Mouse (Mus musculus) embryonic facial prominence, embryonic 14.5 days (tissue): ENCODE results near the gene Rack1. TPM values are rescaled to one million over a fixed set of nuclear protein-coding genes. Genes with fewer than 3 reads are reported as not detected.
"Not testable (repeated sequence)": the region's sequence is repeated elsewhere in the genome, so short reads cannot be mapped to it uniquely, and the experiment has no call there.

ENCODE experiments used
- ATAC-seq: fragments of 200-750 bp; cut with Nextera tagmentation; 2 replicates; pipeline ENCODE4 v1.8.0; 2017; ENCODE audit warnings: low read depth, moderate number of reproducible peaks, moderate TSS enrichment
- DNase-seq: peaks from one replicate; pipeline ENCODE4 v3.0.0-alpha.2; 2015; ENCODE audit warnings: low spot score
- H3K27ac ChIP-seq: fragments of 300-500 bp; sonication (generic); replicated peaks from 2 replicates; pipeline ENCODE4 v1.5.1; 2014; ENCODE audit warnings: low read depth, mild to moderate bottlenecking, low read length, moderate library complexity
- H3K27me3 ChIP-seq: fragments of 300-500 bp; sonication (generic); replicated peaks from 2 replicates; pipeline ENCODE4 v1.6.1; 2014; ENCODE audit warnings: low read length; ENCODE audit not compliant: control insufficient read depth, insufficient read depth
- H3K36me3 ChIP-seq: fragments of 300-500 bp; sonication (generic); 2 replicates; pipeline ENCODE4 v1.6.1; 2014; ENCODE audit warnings: low read length, mixed read lengths; ENCODE audit not compliant: control insufficient read depth, insufficient read depth
- H3K4me1 ChIP-seq: fragments of 300-500 bp; sonication (generic); 2 replicates; pipeline ENCODE4 v1.6.1; 2014; ENCODE audit warnings: antibody characterized with exemption, low read length; ENCODE audit not compliant: control insufficient read depth, insufficient read depth
- H3K4me2 ChIP-seq: fragments of 300-500 bp; sonication (generic); 2 replicates; pipeline ENCODE4 v1.6.1; 2014; ENCODE audit warnings: low read depth, mild to moderate bottlenecking, low read length, moderate library complexity, mixed read lengths
- H3K4me3 ChIP-seq: fragments of 300-500 bp; sonication (generic); 2 replicates; pipeline ENCODE4 v1.5.1; 2014; ENCODE audit warnings: low read depth, mild to moderate bottlenecking, low read length
- H3K9ac ChIP-seq: fragments of 300-500 bp; sonication (generic); 2 replicates; pipeline ENCODE4 v1.6.1; 2014; ENCODE audit warnings: low read depth, mild to moderate bottlenecking, low read length, moderate library complexity, mixed read lengths
- H3K9me3 ChIP-seq: fragments of 300-500 bp; sonication (generic); 2 replicates; pipeline ENCODE4 v1.6.1; 2016; ENCODE audit warnings: low read length; ENCODE audit not compliant: control insufficient read depth
- WGBS: fragments of 180-500 bp; shearing (Covaris S2); extraction: QIAGEN DNeasy Blood & Tissue Kit; methylation state at CpG from one replicate; pipeline ENCODE4 v1.1.7; 2014; 5-methylcytosine and 5-hydroxymethylcytosine counted together
- polyA plus RNA-seq: library from polyadenylated mRNA; unstranded; fragments of >200 nt; fragmentation: Nextera tagmentation; extraction: Ambion mirVana; gene quantifications from 2 replicates; pipeline ENCODE4 v1.2.1, GENCODE M21; 2014

Gene Rack1
- polyA plus RNA-seq, 1 experiment from 2014 or later = 926 TPM

DNA sequence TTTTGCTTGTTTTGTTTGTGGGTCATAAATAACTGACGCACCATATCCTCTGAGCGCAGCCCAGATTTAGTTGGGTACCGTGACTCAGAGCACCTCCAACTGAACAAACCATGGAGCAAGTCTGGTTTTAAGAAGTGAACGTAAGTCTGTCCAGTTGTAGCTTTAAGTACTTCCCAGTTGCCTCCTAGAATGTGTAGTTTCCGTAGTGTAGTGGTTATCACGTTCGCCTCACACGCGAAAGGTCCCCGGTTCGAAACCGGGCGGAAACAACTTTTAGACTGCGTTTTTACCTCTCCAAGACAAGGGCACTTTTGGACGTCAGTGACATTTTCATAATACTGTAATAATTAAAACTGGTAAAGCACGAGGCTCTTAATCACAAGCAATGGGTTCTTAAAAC, 18.2 kb downstream of the Rack1 start:
- H3K27ac ChIP-seq = peak overlapping the region; percentile 88; the same call in 1 of the 2 replicates
- peaks cover 4% of the 10 kb centered on the region; the same call in 1 of the 2 replicates for H3K4me1 ChIP-seq
- peak overlapping the region; percentile 85 for H3K4me2 ChIP-seq
- WGBS = under 1% methylated on average over 16 of the region's 16 CpGs
- DNase-seq = peak; percentile 95
- ATAC-seq = no peak
- H3K36me3 ChIP-seq = 0 out of 2 replicates have a peak, but pooled peaks cover 4% of the 10 kb centered on the region
- no peaks in the 10 kb centered on the region for H3K9me3 ChIP-seq
- no peaks in the 10 kb centered on the region for H3K27me3 ChIP-seq
- H3K9ac ChIP-seq = peak overlapping the region; percentile 91
- H3K4me3 ChIP-seq = peak overlapping the region; percentile 73

DNA sequence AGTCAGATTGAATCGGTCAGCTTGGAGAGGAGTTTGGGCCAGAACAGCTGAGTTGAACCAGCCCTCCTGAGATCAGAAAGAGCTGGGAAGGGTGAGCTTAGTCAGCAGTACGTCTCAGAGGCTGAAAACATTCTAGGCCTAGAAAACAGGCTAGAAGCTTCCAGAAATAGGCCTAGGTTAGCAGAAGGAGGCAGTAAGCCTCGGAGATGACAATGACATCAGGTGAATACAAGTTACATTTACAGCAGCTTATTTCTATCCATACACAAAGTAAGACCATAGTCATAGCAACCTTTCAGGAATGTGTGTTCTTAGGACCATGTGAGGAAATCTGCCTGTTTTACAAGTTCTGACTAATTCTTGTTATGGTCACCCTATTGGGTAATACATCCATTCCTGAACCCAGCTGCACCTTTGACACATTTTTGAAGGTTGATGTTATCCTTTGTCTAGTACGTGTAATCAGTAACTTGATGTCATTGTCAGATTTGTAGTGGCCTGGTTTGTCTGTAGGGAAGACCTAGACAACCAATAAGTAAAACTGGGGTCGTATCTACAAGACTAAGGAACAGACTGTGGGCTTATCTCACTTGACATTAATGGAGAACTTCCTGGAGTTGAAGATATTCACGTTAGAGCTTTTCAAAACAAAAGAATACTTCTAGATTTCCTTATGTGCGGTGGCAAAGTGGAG, 19.6 kb downstream of the Rack1 start:
- H3K27ac ChIP-seq = no peak overlapping the region
- peaks cover 13% of the 10 kb centered on the region for H3K4me1 ChIP-seq
- no peak for ATAC-seq
- no peak for DNase-seq
- 0 out of 2 replicates have a peak, but pooled peaks cover 4% of the 10 kb centered on the region for H3K36me3 ChIP-seq
- H3K4me2 ChIP-seq = no peak overlapping the region
- H3K9me3 ChIP-seq = no peaks in the 10 kb centered on the region
- peaks cover 11% of the 10 kb centered on the region for H3K27me3 ChIP-seq
- WGBS = 76% methylated on average over 7 of the region's 7 CpGs
- H3K4me3 ChIP-seq = 0 out of 2 replicates have a peak overlapping the region, but pooled peaks have one; percentile 0
- H3K9ac ChIP-seq = no peak overlapping the region

DNA sequence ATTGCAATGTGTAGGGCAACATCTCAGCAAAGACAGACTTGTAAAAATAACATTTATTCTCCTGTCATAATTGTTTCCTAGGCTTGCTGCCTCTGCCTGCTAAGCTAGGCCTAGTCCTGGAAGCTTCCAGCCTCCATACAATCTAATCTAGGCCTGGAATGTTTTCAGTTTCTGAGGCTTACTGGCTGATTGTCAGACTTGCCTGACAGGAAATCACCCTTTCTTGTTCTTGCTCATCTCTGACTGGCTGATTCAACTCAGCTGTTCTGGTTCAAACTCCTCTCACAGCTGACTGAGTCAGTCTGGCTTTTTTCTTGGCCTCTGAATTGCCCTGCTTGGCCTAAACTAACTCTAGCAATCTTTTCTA, 20.2 kb downstream of the Rack1 start:
- H3K36me3 ChIP-seq = 0 out of 2 replicates have a peak, but pooled peaks cover 3% of the 10 kb centered on the region
- peaks cover 13% of the 10 kb centered on the region for H3K27me3 ChIP-seq
- H3K4me1 ChIP-seq = peaks cover 13% of the 10 kb centered on the region
- no peak for DNase-seq
- no peak overlapping the region for H3K9ac ChIP-seq
- H3K27ac ChIP-seq = no peak overlapping the region
- no peak overlapping the region for H3K4me3 ChIP-seq
- H3K4me2 ChIP-seq = no peak overlapping the region
- no peak for ATAC-seq
- H3K9me3 ChIP-seq = no peaks in the 10 kb centered on the region

DNA sequence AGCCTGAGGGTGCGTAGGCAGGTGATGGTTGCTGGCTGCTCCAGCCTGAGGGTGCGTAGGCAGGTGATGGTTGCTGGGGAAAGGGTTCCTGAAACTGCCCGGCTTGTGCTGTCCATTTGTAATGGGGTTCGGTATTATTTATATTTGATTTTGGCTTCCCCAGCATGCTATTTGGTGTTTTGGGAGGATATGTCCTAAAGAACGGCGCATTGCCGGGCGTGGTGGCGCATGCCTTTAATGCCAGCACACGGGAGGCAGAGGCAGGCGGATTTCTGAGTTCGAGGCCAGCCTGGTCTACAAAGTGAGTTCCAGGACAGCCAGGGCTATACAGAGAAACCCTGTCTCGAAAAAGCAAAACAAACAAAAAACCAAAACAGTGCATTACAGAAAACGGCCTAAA, 21.2 kb downstream of the Rack1 start:
- not testable (repeated sequence) for H3K9ac ChIP-seq, H3K9me3 ChIP-seq, H3K27ac ChIP-seq, H3K36me3 ChIP-seq, DNase-seq, H3K4me3 ChIP-seq, H3K4me2 ChIP-seq, ATAC-seq
- Histone ChIP-seq H3K27me3 (peaks cover 13% of the 10 kb centered on the region), H3K4me1 (peaks cover 10% of the 10 kb centered on the region)
- 78% methylated on average over 14 of the region's 14 CpGs for WGBS

DNA sequence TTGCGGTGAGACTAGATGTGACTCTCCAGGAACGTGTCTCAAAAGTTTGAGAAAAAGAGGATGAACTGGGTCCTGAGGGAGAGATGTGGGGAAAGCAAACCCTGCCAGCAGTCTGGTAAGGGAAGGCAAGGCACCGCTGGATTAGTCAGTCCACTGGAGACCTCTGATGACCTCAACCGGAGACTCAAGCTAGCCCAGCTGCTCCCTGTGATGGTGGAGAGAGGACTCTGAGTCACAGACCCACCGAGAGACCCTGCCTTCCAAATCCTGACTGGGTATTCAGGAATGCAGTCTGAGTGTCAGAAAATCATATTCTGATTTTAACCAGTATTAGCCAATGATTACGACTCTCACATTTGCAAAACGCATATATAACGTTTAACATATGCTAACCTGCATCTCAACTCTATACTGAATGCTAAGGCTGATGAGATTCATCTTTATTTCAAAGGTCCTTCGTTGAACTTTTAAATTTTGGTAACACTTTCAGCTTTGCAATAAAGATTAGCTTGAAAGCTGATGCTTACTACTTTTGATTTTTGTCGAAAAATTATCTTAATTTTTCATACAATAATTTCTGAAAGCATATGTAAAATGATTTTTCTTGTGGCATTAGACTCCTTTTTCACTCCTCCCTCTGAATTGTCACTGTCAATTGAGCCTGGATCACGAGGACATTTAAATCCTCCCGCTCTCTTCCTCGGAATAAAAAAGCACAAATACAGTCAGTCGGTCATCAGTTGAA, 22.8 kb downstream of the Rack1 start:
- no peak for DNase-seq
- H3K27ac ChIP-seq = no peak overlapping the region
- H3K36me3 ChIP-seq = no peaks in the 10 kb centered on the region
- H3K4me2 ChIP-seq = peak overlapping the region; percentile 71
- H3K4me1 ChIP-seq = peaks cover 13% of the 10 kb centered on the region
- H3K9me3 ChIP-seq = no peaks in the 10 kb centered on the region
- WGBS = 28% methylated on average over 14 of the region's 14 CpGs
- H3K4me3 ChIP-seq = peak overlapping the region; percentile 40
- no peak overlapping the region; the same call in 1 of the 2 replicates for H3K9ac ChIP-seq
- peaks cover 13% of the 10 kb centered on the region for H3K27me3 ChIP-seq
- ATAC-seq = no peak

DNA sequence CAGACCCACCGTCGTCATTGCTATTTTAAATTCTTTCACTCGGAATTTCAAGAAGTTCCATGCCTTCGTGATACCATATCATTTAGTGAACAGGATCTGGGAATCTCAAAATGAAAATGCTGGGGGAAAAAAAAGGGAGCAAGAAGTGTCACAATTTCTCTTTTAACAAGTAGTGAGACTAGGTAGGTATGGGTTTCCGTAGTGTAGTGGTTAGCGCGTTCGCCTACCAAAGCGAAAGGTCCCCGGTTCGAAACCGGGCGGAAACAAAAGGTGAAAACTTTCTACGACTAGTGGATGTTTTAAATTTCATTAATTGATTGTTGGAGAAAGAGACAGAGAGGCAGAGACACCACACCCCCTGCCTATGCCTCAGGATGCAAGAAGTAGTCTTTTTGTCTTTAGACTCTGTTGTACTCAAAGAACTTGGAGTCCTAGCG, 23.4 kb downstream of the Rack1 start:
- H3K4me2 ChIP-seq = peak overlapping the region; percentile 71
- peak overlapping the region; percentile 40 for H3K4me3 ChIP-seq
- peaks cover 13% of the 10 kb centered on the region for H3K27me3 ChIP-seq
- peak; percentile 82 for DNase-seq
- H3K27ac ChIP-seq = no peak overlapping the region
- no peaks in the 10 kb centered on the region for H3K9me3 ChIP-seq
- H3K36me3 ChIP-seq = no peaks in the 10 kb centered on the region
- H3K4me1 ChIP-seq = peaks cover 13% of the 10 kb centered on the region
- H3K9ac ChIP-seq = peak overlapping the region; percentile 47; the same call in 1 of the 2 replicates
- under 1% methylated on average over 15 of the region's 15 CpGs for WGBS
- peak; percentile 9; the same call in 1 of the 2 replicates for ATAC-seq

DNA sequence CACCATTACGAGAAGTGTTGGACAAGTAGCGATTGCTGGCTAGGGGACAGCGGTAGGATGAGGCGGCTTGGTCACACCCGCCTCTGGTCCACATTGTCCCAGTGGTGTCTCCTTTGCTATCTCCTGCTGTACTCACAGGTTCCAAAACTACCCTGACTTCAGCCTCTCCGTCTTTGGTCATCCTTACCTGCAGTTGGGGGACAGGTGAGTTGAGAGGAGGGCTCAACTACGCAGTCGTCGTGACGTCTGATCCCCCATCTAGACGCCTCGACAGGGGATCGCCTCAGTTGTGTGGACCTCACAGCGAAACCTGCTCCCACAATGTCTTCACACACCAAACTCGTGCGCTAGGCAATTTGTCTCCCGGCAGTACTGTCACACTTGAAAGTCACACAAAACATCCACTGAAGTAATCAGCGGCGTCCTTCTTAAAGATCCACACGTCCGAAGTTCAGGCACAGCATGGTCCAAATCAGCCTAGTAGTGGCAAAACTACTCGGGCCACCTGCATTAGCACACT, 24.2 kb downstream of the Rack1 start:
- Histone ChIP-seq H3K27me3 (peaks cover 13% of the 10 kb centered on the region), H3K4me3 (peak overlapping the region; percentile 40), H3K9me3 (no peaks in the 10 kb centered on the region), H3K4me2 (peak overlapping the region; percentile 71), H3K9ac (peak overlapping the region; percentile 47), H3K27ac (no peak overlapping the region), H3K36me3 (no peaks in the 10 kb centered on the region), H3K4me1 (peaks cover 13% of the 10 kb centered on the region)
- ATAC-seq = no peak
- 3% methylated on average over 22 of the region's 22 CpGs for WGBS
- DNase-seq = no peak

DNA sequence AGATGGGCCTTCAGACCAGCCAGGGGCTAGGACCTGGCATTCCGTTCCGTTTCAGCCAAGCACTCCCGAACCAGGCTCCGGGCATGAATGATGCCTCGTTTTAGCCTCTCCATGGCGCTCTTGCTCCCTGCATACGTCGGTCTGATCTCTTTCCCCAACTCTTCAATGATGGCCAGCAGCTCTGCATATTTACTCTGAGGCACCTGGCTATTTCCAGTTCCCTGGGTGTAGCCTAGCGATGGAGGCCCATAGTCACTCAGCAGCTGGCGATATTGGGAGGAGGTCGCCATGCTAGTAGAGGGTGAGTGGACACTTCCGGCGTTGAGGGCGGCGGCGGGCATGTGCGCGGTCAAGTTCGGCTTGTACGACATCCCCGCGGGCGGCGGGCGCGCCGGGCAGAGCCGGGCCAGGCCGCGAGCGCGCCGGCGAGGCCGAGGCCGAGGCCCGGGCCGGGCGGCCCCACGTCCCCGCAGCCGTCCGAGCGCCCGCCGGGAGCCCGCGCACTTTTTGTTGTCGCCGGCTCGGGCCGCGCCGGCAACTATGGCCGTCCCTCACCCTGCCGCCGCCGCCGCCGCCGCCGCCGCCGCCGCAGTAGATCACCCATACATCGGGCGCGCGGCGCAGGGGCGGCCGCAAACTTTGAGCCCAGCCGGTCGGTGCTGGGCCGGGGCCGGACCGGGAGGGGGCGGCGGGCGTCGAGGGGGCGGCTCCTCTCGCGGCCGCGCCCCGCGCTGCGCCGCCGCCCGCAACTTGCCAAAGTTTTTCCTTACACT, 26.0 kb downstream of the Rack1 start, which contains the start of the genes Trim7 and Gm12184:
TSS of gene Trim7 (plus strand) at position 162 of the 773 bp plus-strand sequence.
TSS of gene Gm12184 (minus strand) at position 677 of the 773 bp plus-strand sequence.
- not testable (repeated sequence) for H3K9me3 ChIP-seq, H3K36me3 ChIP-seq, DNase-seq
- Histone ChIP-seq H3K4me1 (peaks cover 13% of the 10 kb centered on the region), H3K4me2 (peak within 1 kb of the TSS; percentile 64), H3K27me3 (peaks cover 13% of the 10 kb centered on the region), H3K9ac (peak within 1 kb of the TSS; percentile 59), H3K27ac (peak within 1 kb of the TSS; percentile 52), H3K4me3 (peak within 1 kb of the TSS; percentile 51)
- 0% methylated on average over 20 of the region's 92 CpGs for WGBS
- peak; percentile 90 for ATAC-seq
